Mouse (Mus musculus) small intestine, adult 2 months (tissue): Measurements from ENCODE around the gene Cel.

Experiments
- CTCF ChIP-seq: fragments of 200-500 bp; IDR thresholded peaks from 2 replicates; pipeline ENCODE4 v1.5.1; 2012; ENCODE audit warnings: low read depth, mild to moderate bottlenecking, control low read depth, inconsistent platforms, low read length, moderate library complexity, mixed read lengths; ENCODE audit not compliant: insufficient replicate concordance, insufficient read length; ENCODE audit errors: extremely low read depth
- POLR2A ChIP-seq: fragments of 200-500 bp; IDR thresholded peaks from 2 replicates; pipeline ENCODE4 v1.6.1; 2012; ENCODE audit warnings: low read depth, mild to moderate bottlenecking, control low read depth, inconsistent platforms, low read length, moderate library complexity

DNA sequence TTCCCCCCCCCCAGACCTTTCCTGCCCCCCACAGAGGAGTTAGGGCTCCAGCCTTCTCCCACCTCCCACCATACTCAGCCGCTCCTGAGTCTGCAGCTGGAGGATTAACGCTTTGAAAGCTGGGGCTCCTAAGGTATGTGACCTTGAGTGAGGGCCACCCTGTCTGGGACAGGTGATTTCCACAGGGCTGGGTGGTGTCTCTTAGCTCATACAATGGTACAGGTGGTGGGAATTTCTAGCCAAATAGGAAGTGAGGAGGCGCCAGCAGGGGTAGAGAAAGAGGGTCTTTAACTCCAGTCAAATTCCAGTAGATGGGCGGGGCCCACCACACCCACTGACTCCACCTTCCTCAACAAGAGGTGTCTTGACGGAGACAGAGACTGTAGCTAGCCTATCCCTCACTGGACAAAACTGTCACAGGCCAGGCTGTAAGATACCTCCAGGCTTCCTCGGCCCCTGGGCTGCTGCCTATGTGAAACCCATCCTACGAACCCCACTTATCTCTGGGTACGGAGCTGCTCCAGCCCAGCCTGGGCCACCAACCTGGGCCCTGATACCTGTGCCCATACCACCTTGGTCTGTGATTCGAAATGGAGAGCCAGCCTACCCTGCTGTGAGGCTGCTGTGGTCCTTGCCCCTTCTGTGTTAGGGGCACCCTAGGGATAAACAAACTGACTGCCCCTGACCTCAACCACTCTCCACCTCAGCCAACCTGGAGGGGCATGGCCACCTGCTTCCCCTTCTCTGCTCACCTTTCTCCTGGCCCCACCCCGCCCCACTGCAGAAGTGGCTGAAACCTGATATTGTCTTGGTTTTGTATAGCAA is 44.4 kb upstream of the Cel start:
- TF ChIP-seq CTCF (no peak), POLR2A (no peak)
